Mouse (Mus musculus) hindbrain, postnatal 0 days (tissue): ENCODE data around the gene Gm37240. TPM values are rescaled to one million over a fixed set of nuclear protein-coding genes. Genes with fewer than 3 reads are reported as not detected.

Experiments
- ATAC-seq: fragments of 200-750 bp; cut with Nextera tagmentation; 2 replicates; pipeline ENCODE4 v1.8.0; 2017; ENCODE audit warnings: mild to moderate bottlenecking, moderate TSS enrichment, moderate library complexity
- DNase-seq: peaks from one replicate; pipeline ENCODE4 v3.0.0-alpha.2; 2015; ENCODE audit warnings: low spot score
- H3K27ac ChIP-seq: fragments of 300-500 bp; sonication (generic); 2 replicates; pipeline ENCODE4 v1.5.1; 2014; ENCODE audit warnings: mild to moderate bottlenecking
- H3K27me3 ChIP-seq: fragments of 300-500 bp; sonication (generic); 2 replicates; pipeline ENCODE4 v1.6.1; 2014; ENCODE audit warnings: low read length, mixed read lengths; ENCODE audit not compliant: insufficient read depth
- H3K36me3 ChIP-seq: fragments of 300-500 bp; sonication (generic); 2 replicates; pipeline ENCODE4 v1.6.1; 2014; ENCODE audit warnings: low read length, mixed read lengths; ENCODE audit not compliant: insufficient read depth
- H3K4me1 ChIP-seq: fragments of 300-500 bp; sonication (generic); 2 replicates; pipeline ENCODE4 v1.6.1; 2014; ENCODE audit warnings: antibody characterized with exemption, low read length, mixed read lengths; ENCODE audit not compliant: insufficient read depth
- H3K4me2 ChIP-seq: fragments of 300-500 bp; sonication (generic); 2 replicates; pipeline ENCODE4 v1.6.1; 2014; ENCODE audit warnings: low read depth, mild to moderate bottlenecking, low read length, moderate library complexity, mixed read lengths
- H3K4me3 ChIP-seq: fragments of 300-500 bp; sonication (generic); 2 replicates; pipeline ENCODE4 v1.5.1; 2014; ENCODE audit warnings: low read length
- H3K9ac ChIP-seq: fragments of 300-500 bp; sonication (generic); replicated peaks from 2 replicates; pipeline ENCODE4 v1.6.1; 2014; ENCODE audit warnings: mild to moderate bottlenecking, low read length, moderate library complexity, mixed read lengths
- H3K9me3 ChIP-seq: fragments of 300-500 bp; sonication (generic); 2 replicates; pipeline ENCODE4 v1.6.1; 2016; ENCODE audit warnings: low read length, mixed read lengths
- CTCF ChIP-seq: IDR thresholded peaks from 2 replicates; pipeline ENCODE4 v1.5.1; 2016; ENCODE audit warnings: antibody characterized with exemption, control low read depth, low read depth
- WGBS: fragments of 180-500 bp; shearing (Covaris S2); extraction: QIAGEN DNeasy Blood & Tissue Kit; methylation state at CpG from one replicate; pipeline ENCODE4 v1.1.7; 2014; 5-methylcytosine and 5-hydroxymethylcytosine counted together
- polyA plus RNA-seq: library from polyadenylated mRNA; unstranded; fragments of >200 nt; fragmentation: Nextera tagmentation; extraction: Ambion mirVana; gene quantifications from 2 replicates; pipeline ENCODE4 v1.2.1, GENCODE M21; 2015
- total RNA-seq: library from RNA; depleted of rRNA; stranded (reverse); fragments of >200 nt; gene quantifications from 2 replicates; pipeline ENCODE4 v1.2.3, GENCODE M21; 2014

Gm37240 gene
- total and polyA plus RNA-seq, 2 experiments from 2014 or later = 1.5 TPM; not detected in 1

DNA sequence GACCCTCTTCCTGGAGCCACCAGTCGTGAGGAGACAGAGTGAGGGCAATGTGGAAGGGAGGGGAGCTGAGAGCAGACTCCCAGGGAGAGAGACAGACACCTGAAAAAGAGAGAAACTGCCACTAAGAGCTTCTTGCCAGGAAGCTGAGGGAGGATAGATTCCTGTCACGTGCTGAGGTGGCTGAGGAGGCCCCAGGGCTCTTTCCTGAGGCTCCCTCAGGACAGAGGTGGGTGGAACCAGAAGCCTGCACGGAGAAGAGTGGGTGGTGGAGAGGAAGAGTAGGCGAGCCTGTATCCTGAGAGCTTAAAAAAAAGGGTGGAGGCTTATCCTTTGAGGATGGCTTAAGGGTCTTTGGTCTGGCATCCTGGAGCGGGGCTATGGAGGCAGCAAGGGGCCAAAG, 699.0 kb downstream of the Gm37240 start:
- no peak overlapping the region for H3K9ac ChIP-seq
- no peak for TF ChIP-seq CTCF
- 0 out of 2 replicates have a peak, but pooled peaks cover 3% of the 10 kb centered on the region for H3K9me3 ChIP-seq
- no peaks in the 10 kb centered on the region for H3K36me3 ChIP-seq
- H3K27ac ChIP-seq = no peak overlapping the region
- H3K27me3 ChIP-seq = no peaks in the 10 kb centered on the region
- WGBS = 52% methylated on average over 5 of the region's 5 CpGs
- H3K4me2 ChIP-seq = no peak overlapping the region
- DNase-seq = no peak
- ATAC-seq = no peak
- peaks cover 18% of the 10 kb centered on the region; the same call in 1 of the 2 replicates for H3K4me1 ChIP-seq
- H3K4me3 ChIP-seq = no peak overlapping the region

DNA sequence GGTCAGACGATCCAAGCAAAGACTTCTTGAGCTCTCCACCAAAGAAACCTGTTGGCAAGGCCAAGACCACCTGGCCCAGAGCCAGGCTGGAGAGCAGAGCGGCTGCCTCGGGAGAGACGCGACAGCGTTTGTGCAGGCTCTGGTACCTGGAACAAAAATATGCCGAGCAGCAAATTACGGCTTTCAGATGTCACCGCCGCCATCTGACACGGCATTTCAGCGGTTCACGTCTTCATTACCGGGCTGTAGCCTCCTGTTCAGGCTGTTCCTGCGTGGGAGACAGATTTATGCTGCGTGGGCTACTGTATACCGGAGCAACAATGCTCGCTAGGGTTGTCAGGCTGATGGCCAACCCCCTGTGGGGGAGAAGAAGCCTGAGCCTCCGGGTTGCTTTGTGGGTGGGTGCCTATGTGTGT, 700.6 kb downstream of the Gm37240 start:
- Histone ChIP-seq H3K9ac (peak overlapping the region; percentile 37; the same call in 1 of the 2 replicates), H3K4me2 (peak overlapping the region; percentile 55), H3K4me3 (peak overlapping the region; percentile 23), H3K27ac (no peak overlapping the region), H3K4me1 (peaks cover 18% of the 10 kb centered on the region; the same call in 1 of the 2 replicates), H3K27me3 (no peaks in the 10 kb centered on the region), H3K9me3 (0 out of 2 replicates have a peak, but pooled peaks cover 4% of the 10 kb centered on the region), H3K36me3 (no peaks in the 10 kb centered on the region)
- TF ChIP-seq CTCF = no peak
- peak; percentile 42; the same call in 1 of the 2 replicates for ATAC-seq
- WGBS = 17% methylated on average over 19 of the region's 19 CpGs
- peak; percentile 84 for DNase-seq

DNA sequence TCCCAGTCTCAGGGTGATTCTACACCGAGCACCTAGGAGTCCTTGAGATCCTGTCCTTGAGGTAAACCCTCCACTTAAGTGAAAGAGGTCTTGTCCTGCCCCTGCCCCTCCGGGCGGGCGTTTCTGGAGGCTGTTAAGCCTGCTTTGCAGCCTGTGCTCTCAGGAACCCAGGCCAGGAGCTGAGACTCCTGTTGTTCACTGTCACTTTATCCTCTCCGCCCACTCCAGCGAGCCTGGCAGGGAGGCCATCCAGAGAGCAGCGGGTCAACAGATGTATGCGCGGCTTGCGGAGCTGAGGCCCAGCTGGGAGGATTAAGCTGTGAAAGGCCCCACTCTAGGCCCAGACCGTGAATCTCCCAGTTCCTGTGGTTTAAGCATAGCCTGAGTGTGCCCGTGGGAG, 701.5 kb downstream of the Gm37240 start:
- H3K9ac ChIP-seq = no peak overlapping the region
- DNase-seq = peak; percentile 29

DNA sequence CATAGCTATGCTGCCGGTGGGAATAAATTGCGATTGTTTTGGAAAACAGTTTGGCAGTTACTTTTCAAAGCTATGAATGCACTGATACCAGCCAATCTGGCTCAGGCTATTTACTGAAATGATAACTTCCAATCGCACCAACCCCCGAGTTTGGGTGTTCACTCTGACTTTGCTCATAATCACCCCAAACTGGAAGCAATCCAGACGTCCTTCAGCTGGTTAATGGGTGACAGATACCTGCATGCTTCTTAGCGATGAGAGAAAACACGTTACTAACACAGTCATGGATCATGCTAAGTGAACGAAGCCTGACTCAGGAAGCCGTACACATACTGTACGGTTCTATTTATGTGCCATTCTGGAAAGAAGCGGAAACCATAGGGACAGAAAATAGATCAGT, 702.4 kb downstream of the Gm37240 start:
- WGBS = 66% methylated on average over 11 of the region's 11 CpGs

More for the DNA sequence above, 701.5 kb downstream of the Gm37240 start:
- ATAC-seq = no peak; the same call in 1 of the 2 replicates
- TF ChIP-seq CTCF = no peak
- Histone ChIP-seq H3K4me1 (peaks cover 18% of the 10 kb centered on the region; the same call in 1 of the 2 replicates), H3K27me3 (no peaks in the 10 kb centered on the region), H3K9me3 (0 out of 2 replicates have a peak, but pooled peaks cover 4% of the 10 kb centered on the region), H3K4me2 (no peak overlapping the region), H3K36me3 (no peaks in the 10 kb centered on the region), H3K4me3 (no peak overlapping the region), H3K27ac (no peak overlapping the region)
- WGBS = 15% methylated on average over 12 of the region's 12 CpGs

DNA sequence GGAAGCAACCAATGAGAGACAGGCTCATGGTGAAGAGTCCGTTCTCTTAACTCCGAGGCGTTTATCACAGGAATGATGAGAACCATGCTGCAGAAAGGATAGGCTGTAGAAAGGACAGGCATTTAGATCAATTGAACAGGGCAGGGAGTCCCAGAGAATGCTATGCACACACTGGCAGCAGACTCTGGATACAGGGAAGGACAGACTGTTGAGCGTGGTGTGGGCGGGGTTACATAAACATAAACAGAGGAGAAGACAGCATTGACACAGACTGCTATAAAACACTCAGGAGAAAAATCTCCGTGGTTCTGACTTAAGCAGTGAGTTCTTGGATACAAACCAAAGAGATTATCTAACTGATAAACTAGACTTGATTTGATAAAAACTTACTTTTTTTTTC, 703.2 kb downstream of the Gm37240 start:
- H3K9ac ChIP-seq = no peak overlapping the region
- peaks cover 18% of the 10 kb centered on the region; the same call in 1 of the 2 replicates for H3K4me1 ChIP-seq
- TF ChIP-seq CTCF = no peak
- H3K36me3 ChIP-seq = no peaks in the 10 kb centered on the region
- no peak overlapping the region for H3K4me2 ChIP-seq
- 56% methylated on average over 6 of the region's 6 CpGs for WGBS
- no peak overlapping the region for H3K27ac ChIP-seq
- DNase-seq (no peak), ATAC-seq (no peak)
- no peak overlapping the region for H3K4me3 ChIP-seq
- H3K27me3 ChIP-seq = no peaks in the 10 kb centered on the region
- 0 out of 2 replicates have a peak, but pooled peaks cover 4% of the 10 kb centered on the region for H3K9me3 ChIP-seq

More for the DNA sequence above, 702.4 kb downstream of the Gm37240 start:
- Histone ChIP-seq H3K27me3 (no peaks in the 10 kb centered on the region), H3K36me3 (no peaks in the 10 kb centered on the region), H3K4me3 (no peak overlapping the region), H3K9ac (no peak overlapping the region), H3K4me1 (peaks cover 18% of the 10 kb centered on the region; the same call in 1 of the 2 replicates), H3K4me2 (no peak overlapping the region), H3K27ac (no peak overlapping the region), H3K9me3 (0 out of 2 replicates have a peak, but pooled peaks cover 4% of the 10 kb centered on the region)
- DNase-seq (no peak), ATAC-seq (no peak)
- TF ChIP-seq CTCF = no peak

DNA sequence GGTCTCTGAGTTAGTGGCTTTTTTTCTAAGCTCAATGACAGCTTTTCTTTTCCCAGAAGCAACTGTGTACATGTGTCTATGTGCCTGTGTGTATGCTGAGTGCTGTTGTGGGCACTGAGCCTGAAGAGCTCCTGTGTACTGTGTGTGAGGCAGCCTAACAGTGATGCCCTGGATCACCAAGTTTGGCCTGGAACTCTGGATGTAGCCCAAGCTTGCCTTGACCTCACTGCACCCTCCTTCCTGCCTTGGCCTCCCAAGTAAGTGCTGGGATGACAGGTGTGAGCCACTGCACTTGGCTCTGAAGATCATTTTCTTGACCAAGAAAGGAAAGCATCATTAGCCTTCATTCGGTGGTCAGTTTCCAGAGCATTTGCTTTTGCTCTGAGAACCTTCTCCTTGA, 710.6 kb downstream of the Gm37240 start:
- H3K9me3 ChIP-seq = peaks cover 6% of the 10 kb centered on the region; the same call in 1 of the 2 replicates
- ATAC-seq (no peak), DNase-seq (no peak)
- H3K4me2 ChIP-seq = no peak overlapping the region
- H3K9ac ChIP-seq = no peak overlapping the region
- no peaks in the 10 kb centered on the region for H3K27me3 ChIP-seq
- H3K4me3 ChIP-seq = no peak overlapping the region
- WGBS = 94% methylated on average over 1 of the region's 1 CpGs
- no peak overlapping the region for H3K27ac ChIP-seq
- H3K36me3 ChIP-seq = no peaks in the 10 kb centered on the region
- no peaks in the 10 kb centered on the region for H3K4me1 ChIP-seq
- no peak for TF ChIP-seq CTCF
